Mouse (Mus musculus): ENCODE measurements around the gene Fam173a. TPM values are rescaled to one million over a fixed set of nuclear protein-coding genes. Genes with fewer than 3 reads are reported as not detected.

The Fam173a gene
- total RNA-seq, 2 experiments from 2014 or later = 80.2 to 80.3 TPM

- DNase-seq (ENCODE audit: low spot score in 2 of 2) = peak; percentile 81 to 90
Observed at GRCm38 (mm10) chr17:25802825-25803517, 10.3 kb upstream of the Fam173a start.

- peak; percentile 67 to 82 for DNase-seq (ENCODE audit: low spot score in 2 of 2)
Observed at GRCm38 (mm10) chr17:25801029-25801428, 8.3 kb upstream of the Fam173a start.

GRCm38 (mm10) chr17:25796951-25797369 is 4.3 kb upstream of the Fam173a start, which contains the start of gene Metrn:
Metrn (minus strand) TSS chr17:25797136.
- DNase-seq (ENCODE audit: low spot score in 2 of 2) = peak in 1 of 2 experiments; percentile 79

- DNase-seq (ENCODE audit: low spot score in 2 of 2) = no peak
Observed at GRCm38 (mm10) chr17:25796211-25796771, 3.6 kb upstream of the Fam173a start.

GRCm38 (mm10) chr17:25795609-25796092 is 3.0 kb upstream of the Fam173a start, which contains the start of gene AC134908.4:
AC134908.4 (minus strand) TSS chr17:25795659.
- peak in 1 of 2 experiments; percentile 73 for DNase-seq (ENCODE audit: low spot score in 2 of 2)

GRCm38 (mm10) chr17:25794998-25795397 is 2.3 kb upstream of the Fam173a start:
- DNase-seq (ENCODE audit: low spot score in 2 of 2) = no peak

- DNase-seq (ENCODE audit: low spot score in 2 of 2) = no peak
Observed at GRCm38 (mm10) chr17:25794197-25794596, 1.5 kb upstream of the Fam173a start.

- peak; percentile 86 to 89 for DNase-seq (ENCODE audit: low spot score in 2 of 2)
Observed at GRCm38 (mm10) chr17:25791843-25792527, 716 bp downstream of the Fam173a start.

- no peak for DNase-seq (ENCODE audit: low spot score in 2 of 2)
Observed at GRCm38 (mm10) chr17:25791320-25791842, 1.3 kb downstream of the Fam173a start.

- no peak for DNase-seq (ENCODE audit: low spot score in 2 of 2)
Observed at GRCm38 (mm10) chr17:25786781-25787504, 5.8 kb downstream of the Fam173a start.

- DNase-seq (ENCODE audit: low spot score in 2 of 2) = no peak
Observed at GRCm38 (mm10) chr17:25786280-25786679, 6.4 kb downstream of the Fam173a start, which contains the start of gene Ccdc78. Ccdc78 (plus strand) TSS chr17:25786580.

GRCm38 (mm10) chr17:25785281-25785745 is 7.4 kb downstream of the Fam173a start, which contains the start of gene Haghl:
Haghl (minus strand) TSS chr17:25785673.
- peak; percentile 98 to 99 for DNase-seq (ENCODE audit: low spot score in 2 of 2)

GRCm38 (mm10) chr17:25783861-25784574 is 8.7 kb downstream of the Fam173a start:
- no peak for DNase-seq (ENCODE audit: low spot score in 2 of 2)

GRCm38 (mm10) chr17:25783086-25783485 is 9.6 kb downstream of the Fam173a start:
- DNase-seq (ENCODE audit: low spot score in 2 of 2) = no peak

- no peak for DNase-seq (ENCODE audit: low spot score in 2 of 2)
Observed at GRCm38 (mm10) chr17:25781339-25781738, 11.4 kb downstream of the Fam173a start.

GRCm38 (mm10) chr17:25777948-25778347 is 14.8 kb downstream of the Fam173a start:
- DNase-seq (ENCODE audit: low spot score in 2 of 2) = no peak

- DNase-seq (ENCODE audit: low spot score in 2 of 2) = no peak
Observed at GRCm38 (mm10) chr17:25775318-25776062, 17.2 kb downstream of the Fam173a start.

- DNase-seq (ENCODE audit: low spot score in 2 of 2) = peak; percentile 98 to 99
Observed at GRCm38 (mm10) chr17:25773549-25774120, 19.1 kb downstream of the Fam173a start, which contains the start of gene Narfl. Narfl (plus strand) TSS chr17:25773776.

GRCm38 (mm10) chr17:25769331-25769730 is 23.4 kb downstream of the Fam173a start:
- no peak for DNase-seq (ENCODE audit: low spot score in 2 of 2)

Data from layer of hippocampus, postnatal 14 days (tissue).